In genomic region chr19:17137656-17138055, GRCm38 (mm10) we compare ENCODE assay signal across 18 mouse cellular contexts.
DNase-seq lines count a peak whose midpoint lies in the region; ATAC-seq and TF ChIP-seq lines count a peak whose summit lies in the region.
"Had no signal": no experiment of that assay in that cellular context is flagged by ENCODE, and none has a peak within 500 bp of the region (broad histone marks: within the 10 kb centered on the region; RNA-seq: fewer than 3 reads in every experiment).

No protein-coding gene starts in this region.

- H3K4me1 ChIP-seq in cerebellum, adult 2 months (ENCODE audit: control insufficient read depth, insufficient read depth, low read length) = peaks cover 7% of the 10 kb centered on the region; the same call in 1 of the 2 replicates
- peaks cover 3% of the 10 kb centered on the region; the same call in 1 of the 2 replicates for H3K4me1 ChIP-seq in liver, embryonic 11.5 days (replicated peaks; ENCODE audit: control insufficient read depth, insufficient read depth, low read length)
- H3K4me1 ChIP-seq in liver, embryonic 15.5 days (replicated peaks) = peaks cover 21% of the 10 kb centered on the region
- peaks cover 10% of the 10 kb centered on the region; the same call in 1 of the 2 replicates for H3K4me1 ChIP-seq in neural tube, embryonic 15.5 days
- H3K4me1 ChIP-seq: heart, embryonic 10.5 days had no signal

- no peaks in the 10 kb centered on the region for H3K36me3 ChIP-seq in liver, embryonic 11.5 days (ENCODE audit: control insufficient read depth, insufficient read depth, low read length)
- H3K36me3 ChIP-seq in liver, embryonic 15.5 days (replicated peaks) = no peaks in the 10 kb centered on the region
- no peaks in the 10 kb centered on the region for H3K36me3 ChIP-seq in neural tube, embryonic 15.5 days
- H3K36me3 ChIP-seq: embryonic facial prominence, embryonic 10.5 days; heart, embryonic 10.5 days; stomach, embryonic 15.5 days had no signal

- no peaks in the 10 kb centered on the region for H3K9me3 ChIP-seq in liver, embryonic 11.5 days (ENCODE audit: control insufficient read depth, low read length)
- H3K9me3 ChIP-seq in liver, embryonic 15.5 days (replicated peaks) = no peaks in the 10 kb centered on the region
- H3K9me3 ChIP-seq in neural tube, embryonic 15.5 days (replicated peaks) = no peaks in the 10 kb centered on the region
- H3K9me3 ChIP-seq: embryonic facial prominence, embryonic 10.5 days; heart, embryonic 10.5 days; stomach, embryonic 15.5 days had no signal

- TF ChIP-seq POLR2A in cerebellum, adult 2 months (IDR thresholded peaks at IDR 0.05; ENCODE audit: borderline replicate concordance, insufficient read depth, low read length) = no peak

- no peak; the same call in 1 of the 2 replicates for ATAC-seq in liver, embryonic 11.5 days (replicated peaks; ENCODE audit: low FRiP score)
- no peak for ATAC-seq in liver, embryonic 15.5 days (ENCODE audit: insufficient read depth)
- ATAC-seq in neural tube, embryonic 15.5 days (ENCODE audit: low FRiP score) = no peak

- no peak overlapping the region for H3K9ac ChIP-seq in liver, embryonic 11.5 days (ENCODE audit: low read depth, low read length)
- H3K9ac ChIP-seq in liver, embryonic 15.5 days = no peak overlapping the region
- H3K9ac ChIP-seq in neural tube, embryonic 15.5 days (replicated peaks) = no peak overlapping the region
- H3K9ac ChIP-seq: stomach, embryonic 15.5 days had no signal

- no peak for DNase-seq in cerebellum, adult 2 months
- no peak for DNase-seq in cerebellum, postnatal 10 days
- DNase-seq in liver, embryonic 11.5 days (ENCODE audit: low spot score) = no peak
- no peak for DNase-seq in liver
- DNase-seq in gastrocnemius, adult 8-10 months (ENCODE audit: low spot score in 2 of 2) = no peak
- no peak for DNase-seq in frontal cortex, postnatal 25 days (ENCODE audit: low spot score in 2 of 2)
- DNase-seq: adrenal gland, adult 2 months; cerebellum, adult 9-10 months; gastrocnemius, adult 2 months; thymus, postnatal 14 days had no signal

- peak overlapping the region; percentile 69 for H3K4me2 ChIP-seq in liver, embryonic 11.5 days
- peak overlapping the region; percentile 67 for H3K4me2 ChIP-seq in liver, embryonic 15.5 days
- peak overlapping the region; percentile 62 for H3K4me2 ChIP-seq in neural tube, embryonic 15.5 days

- H3K4me3 ChIP-seq in cerebellum, adult 2 months (replicated peaks; ENCODE audit: insufficient read depth, low read depth, low read length) = peak overlapping the region; percentile 100
- H3K4me3 ChIP-seq in liver, embryonic 11.5 days (ENCODE audit: low read depth, low read length) = no peak overlapping the region; the same call in 1 of the 2 replicates
- H3K4me3 ChIP-seq in liver, embryonic 15.5 days (replicated peaks) = 0 out of 2 replicates have a peak overlapping the region, but pooled peaks have one; percentile 5
- H3K4me3 ChIP-seq in neural tube, embryonic 15.5 days (replicated peaks) = peak overlapping the region; percentile 48; the same call in 1 of the 2 replicates
- H3K4me3 ChIP-seq: myocyte had no signal

- no peaks in the 10 kb centered on the region for H3K27me3 ChIP-seq in cerebellum, adult 2 months (ENCODE audit: control insufficient read depth, insufficient read depth, low read length)
- H3K27me3 ChIP-seq in liver, embryonic 11.5 days (replicated peaks; ENCODE audit: control insufficient read depth, insufficient read depth, low read length) = no peaks in the 10 kb centered on the region
- peaks cover 27% of the 10 kb centered on the region for H3K27me3 ChIP-seq in liver, embryonic 15.5 days
- no peaks in the 10 kb centered on the region for H3K27me3 ChIP-seq in neural tube, embryonic 15.5 days (replicated peaks)
- H3K27me3 ChIP-seq: CH12.LX had no signal

- no peak for TF ChIP-seq CTCF in cerebellum, adult 2 months (IDR thresholded peaks at IDR 0.05; ENCODE audit: borderline replicate concordance, insufficient read depth, low read depth, low read length)

- 37% methylated on average over 2 of the region's 2 CpGs for WGBS in cerebellum, adult 2 months
- WGBS in liver, embryonic 11.5 days = 20% methylated on average over 1 of the region's 2 CpGs
- WGBS in liver, embryonic 15.5 days (ENCODE audit: insufficient replicate concordance) = 29% methylated on average over 2 of the region's 2 CpGs
- 43% methylated on average over 1 of the region's 2 CpGs for WGBS in neural tube, embryonic 15.5 days

- peak overlapping the region; percentile 99 for H3K27ac ChIP-seq in cerebellum, adult 2 months (ENCODE audit: insufficient read depth, low read length)
- no peak overlapping the region for H3K27ac ChIP-seq in liver, embryonic 11.5 days (ENCODE audit: low read depth, low read length)
- no peak overlapping the region for H3K27ac ChIP-seq in liver, embryonic 15.5 days (replicated peaks)
- no peak overlapping the region for H3K27ac ChIP-seq in neural tube, embryonic 15.5 days (replicated peaks)
- H3K27ac ChIP-seq: embryonic facial prominence, embryonic 10.5 days; gastrocnemius, adult 2 months; macrophage; stomach, embryonic 15.5 days had no signal
